Mouse (Mus musculus) ovary, postnatal 36 days (tissue): ENCODE measurements around the gene Gm7995.
"Not testable (repeated sequence)": the region's sequence is repeated elsewhere in the genome, so short reads cannot be mapped to it uniquely, and the experiment has no call there.

Experiments
- DNase-seq: peaks from one replicate; pipeline ENCODE4 v3.0.0; 2022; ENCODE audit warnings: low spot score, mixed read lengths

The Gm7995 gene

GRCm38 (mm10) chr14:42309910-42310309 lies at the start of gene Gm7995:
Gene Gm7995, plus strand, starts transcription at chr14:42310210.
- not testable (repeated sequence) for DNase-seq

- DNase-seq = not testable (repeated sequence)
Measured at GRCm38 (mm10) chr14:42297258-42297657, 12.8 kb upstream of the Gm7995 start, which contains the start of gene Gm9611. Gene Gm9611, minus strand, starts transcription at chr14:42297358.
